Mouse (Mus musculus) small intestine, adult 2 months (tissue): ENCODE data around the gene 1110051M20Rik.

ENCODE experiments used
- CTCF ChIP-seq: fragments of 200-500 bp; IDR thresholded peaks from 2 replicates; pipeline ENCODE4 v1.5.1; 2012; ENCODE audit warnings: low read depth, mild to moderate bottlenecking, control low read depth, inconsistent platforms, low read length, moderate library complexity, mixed read lengths; ENCODE audit not compliant: insufficient replicate concordance, insufficient read length; ENCODE audit errors: extremely low read depth
- POLR2A ChIP-seq: fragments of 200-500 bp; IDR thresholded peaks from 2 replicates; pipeline ENCODE4 v1.6.1; 2012; ENCODE audit warnings: low read depth, mild to moderate bottlenecking, control low read depth, inconsistent platforms, low read length, moderate library complexity

- no peak for TF ChIP-seq CTCF
- no peak for TF ChIP-seq POLR2A
Observed at GRCm38 (mm10) chr2:91462196-91462595, 17.7 kb upstream of the 1110051M20Rik start.
